Mouse (Mus musculus): ENCODE data around the gene Gdf15.

Gene Gdf15

DNA sequence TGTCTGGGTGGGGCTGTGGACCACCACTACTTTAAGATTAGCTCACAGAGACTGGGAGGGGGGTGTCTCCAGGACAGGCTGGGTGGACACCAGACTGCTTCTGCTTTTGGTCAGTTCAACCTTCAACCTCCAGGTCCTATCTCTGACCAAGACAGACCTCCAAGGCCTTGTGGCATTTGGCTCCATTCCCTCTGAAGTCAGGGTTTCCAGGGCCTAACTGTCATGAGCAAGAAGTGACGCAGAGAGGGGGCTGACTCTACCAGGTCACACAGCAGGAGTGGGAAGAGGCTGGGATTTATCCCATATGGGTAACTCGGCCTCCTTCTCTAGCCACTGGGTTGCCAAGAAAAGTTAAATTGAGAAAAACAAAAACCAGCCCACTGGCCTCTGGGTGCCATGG lies 25.5 kb upstream of the Gdf15 start:
- in situ Hi-C loops (cut with MboI, MseI) = loop anchor here in 1 of 2 experiments (5.0 kb wide), 1 partner anchor 100 kb away; no protein-coding TSS in a partner anchor

GRCm38 (mm10) chr8:70657214-70657613 lies 25.0 kb upstream of the Gdf15 start:
- in situ Hi-C loops (cut with MboI, MseI) = loop anchor here in 1 of 2 experiments (5.0 kb wide), 1 partner anchor 100 kb away; no protein-coding TSS in a partner anchor

DNA sequence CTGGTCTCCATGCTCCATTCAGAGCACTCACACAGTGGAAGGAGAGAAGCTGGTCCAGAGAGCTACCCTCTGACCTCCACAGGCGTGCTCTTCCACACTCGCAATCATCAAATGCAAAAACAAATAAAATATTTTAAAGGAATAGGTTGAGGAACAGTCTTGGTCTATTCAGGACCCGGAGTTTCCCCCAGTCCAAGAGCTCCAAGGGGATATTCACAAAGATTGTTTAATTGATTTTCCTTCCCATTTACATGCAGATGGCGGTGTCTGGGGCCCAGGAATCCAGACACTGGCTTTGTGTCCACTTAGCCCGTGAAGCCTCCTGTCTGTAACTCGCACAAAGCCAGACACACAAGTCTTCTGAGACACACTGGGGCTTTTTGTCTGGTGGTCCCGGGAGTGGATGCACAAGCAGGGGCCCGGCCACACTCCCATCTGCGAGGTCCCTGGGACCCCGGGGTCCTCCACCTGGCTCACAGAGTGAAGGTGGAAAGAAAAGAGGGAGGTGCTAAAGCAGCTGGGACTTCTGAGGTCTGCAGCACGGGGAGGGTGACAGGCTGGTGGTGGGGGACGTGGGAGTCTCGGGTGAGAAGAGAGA lies 24.0 kb upstream of the Gdf15 start:
- in situ Hi-C loops (cut with MboI, MseI) = loop anchor here in 1 of 2 experiments (5.0 kb wide), 1 partner anchor 99 kb away; no protein-coding TSS in a partner anchor

DNA sequence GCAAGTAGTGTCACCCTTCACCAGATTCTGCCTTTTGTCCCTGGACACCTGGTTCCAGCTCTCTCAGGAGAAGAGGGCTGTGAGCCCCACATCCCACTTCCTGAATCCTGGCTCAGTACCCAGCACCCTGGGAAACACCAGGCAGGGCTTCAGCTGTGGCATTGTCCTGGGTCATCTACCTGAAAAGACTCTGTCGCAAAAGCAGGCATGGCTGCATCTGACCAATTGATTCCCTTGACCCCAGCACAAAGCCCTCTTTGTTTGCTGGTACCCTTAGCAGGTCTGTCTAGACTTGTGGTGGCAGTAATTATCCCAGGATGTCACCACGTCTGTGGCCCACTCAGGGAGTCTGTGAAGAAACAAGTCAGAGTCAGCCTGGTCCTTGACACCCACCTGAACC lies 23.2 kb upstream of the Gdf15 start:
- in situ Hi-C loops (cut with MboI, MseI) = loop anchor here in 1 of 2 experiments (5.0 kb wide), 1 partner anchor 98 kb away; no protein-coding TSS in a partner anchor

- in situ Hi-C loops (cut with MboI, MseI) = no loop called here
These were observed 21.9 kb upstream of the Gdf15 start for GRCm38 (mm10) chr8:70654121-70654520.

DNA sequence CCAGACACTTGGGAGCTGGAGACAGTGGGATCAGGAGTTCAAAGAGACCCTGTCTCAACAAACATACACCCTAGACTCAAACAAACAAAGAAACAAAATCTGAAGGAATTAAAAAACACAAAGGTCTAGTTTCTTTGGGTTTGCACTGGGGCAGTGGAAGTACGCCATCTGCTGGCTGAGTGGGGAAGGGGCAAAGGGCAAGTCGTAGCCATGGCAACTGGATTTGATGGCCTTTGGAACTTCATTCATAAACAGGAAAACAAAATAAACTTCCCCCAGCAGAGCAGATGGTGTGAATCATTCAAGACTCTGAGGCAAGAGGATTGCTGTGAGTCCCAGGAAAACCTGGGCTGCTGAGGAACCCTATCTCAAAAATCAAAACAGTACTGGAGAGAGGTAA lies 21.0 kb upstream of the Gdf15 start:
- in situ Hi-C loops (cut with MboI, MseI) = no loop called here

DNA sequence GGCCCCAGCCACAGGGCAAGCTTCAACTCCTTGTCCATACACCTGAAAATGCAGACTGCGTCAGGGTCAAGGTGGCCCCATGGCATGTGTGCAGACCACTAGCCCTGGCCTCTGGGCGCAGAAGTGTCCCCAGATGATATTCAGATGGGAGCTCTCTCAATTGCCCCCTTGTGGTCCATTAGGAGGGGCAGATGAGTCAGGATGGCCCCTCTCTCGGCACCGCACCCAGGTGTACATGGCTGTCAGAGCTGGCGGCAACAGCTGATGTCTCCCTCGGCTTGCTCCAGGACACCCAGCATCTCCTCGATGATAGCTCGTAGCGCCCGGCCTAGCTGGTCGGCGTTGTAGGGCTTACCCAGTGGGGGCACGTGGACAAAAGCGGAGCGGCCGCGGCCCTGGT lies 18.1 kb upstream of the Gdf15 start:
- in situ Hi-C loops (cut with MboI, MseI) = no loop called here

DNA sequence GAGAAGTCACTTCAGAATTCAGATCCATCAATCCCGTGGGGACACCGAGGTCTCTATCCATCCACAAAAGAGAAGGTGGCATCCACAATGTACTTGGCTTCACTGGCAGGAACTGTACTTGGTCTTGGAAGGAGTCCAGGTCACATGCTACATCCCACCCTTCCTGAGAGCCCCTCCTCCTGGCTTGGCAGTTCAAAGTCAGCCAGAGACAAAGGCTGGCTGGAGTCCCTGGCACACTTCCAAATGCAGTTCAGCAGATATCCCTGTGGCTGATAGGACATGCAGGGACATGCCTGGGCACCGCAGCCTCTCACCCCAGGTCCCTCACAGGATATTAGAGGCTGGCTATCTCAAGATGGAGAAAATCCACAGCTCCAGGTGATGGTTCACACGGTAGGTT lies 17.1 kb upstream of the Gdf15 start:
- in situ Hi-C loops (cut with MboI, MseI) = no loop called here

GRCm38 (mm10) chr8:70648921-70649320 lies 16.7 kb upstream of the Gdf15 start:
- in situ Hi-C loops (cut with MboI, MseI) = no loop called here

DNA sequence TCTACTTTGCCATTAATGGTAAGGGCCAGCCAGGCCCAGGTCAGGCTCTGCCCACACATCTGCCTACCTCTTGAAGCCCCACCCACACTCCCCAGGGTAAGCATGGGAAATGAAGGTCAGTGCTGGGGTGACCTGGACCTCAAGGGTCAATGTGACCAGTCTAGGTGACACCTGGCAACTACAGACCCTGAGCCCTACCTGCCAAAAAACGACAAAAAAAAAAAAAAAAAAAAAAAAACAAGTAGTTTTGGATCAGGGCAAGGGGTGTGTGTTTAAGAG lies 15.8 kb upstream of the Gdf15 start:
- in situ Hi-C loops (cut with MboI, MseI) = no loop called here

GRCm38 (mm10) chr8:70647343-70648163 lies 15.3 kb upstream of the Gdf15 start:
- in situ Hi-C loops (cut with MboI, MseI) = no loop called here

DNA sequence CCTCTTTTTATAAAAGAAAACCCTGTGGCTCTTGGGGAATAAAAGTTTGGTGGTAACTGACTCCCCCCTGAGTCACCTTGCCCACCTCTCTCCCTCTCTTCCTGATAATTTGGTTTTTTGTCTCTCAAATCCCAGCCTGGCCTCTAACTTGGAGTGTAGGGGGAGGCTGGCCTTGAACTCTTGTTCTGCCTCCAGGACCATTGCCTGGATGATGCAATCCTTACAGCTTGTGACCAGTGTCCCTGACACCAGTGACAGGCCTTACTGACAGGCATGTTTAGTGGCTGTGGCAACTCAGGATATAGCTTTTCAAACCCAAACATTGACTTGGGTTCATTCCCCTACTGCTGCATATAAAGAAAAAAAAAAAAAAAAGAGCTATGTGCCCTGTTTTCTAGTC lies 14.5 kb upstream of the Gdf15 start:
- in situ Hi-C loops (cut with MboI, MseI) = no loop called here

DNA sequence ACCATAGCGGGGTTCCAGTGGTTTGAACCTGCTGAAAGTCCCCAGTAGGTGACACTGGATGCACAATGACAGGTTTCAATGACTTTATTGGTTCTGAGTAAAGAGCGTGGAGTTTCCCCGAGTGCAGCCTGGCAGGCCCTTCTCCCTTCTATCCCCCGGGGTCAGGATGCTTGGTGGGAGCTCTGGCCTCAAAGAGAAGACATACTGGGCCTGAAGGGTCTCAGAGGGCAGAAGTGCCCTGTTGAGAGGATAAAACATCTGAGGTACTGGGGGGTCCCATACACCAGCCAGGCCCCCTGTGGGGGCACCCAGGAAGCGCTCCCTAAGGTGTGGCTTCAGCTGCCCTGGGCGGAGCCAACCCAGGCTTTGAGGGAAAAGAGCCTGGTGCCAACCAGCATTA lies 14.1 kb upstream of the Gdf15 start:
- in situ Hi-C loops (cut with MboI, MseI) = no loop called here

- in situ Hi-C loops (cut with MboI, MseI) = no loop called here
These were observed 13.4 kb upstream of the Gdf15 start for GRCm38 (mm10) chr8:70645501-70646224.

- in situ Hi-C loops (cut with MboI, MseI) = no loop called here
These were observed 11.8 kb upstream of the Gdf15 start for GRCm38 (mm10) chr8:70644065-70644464.

GRCm38 (mm10) chr8:70643019-70643418 lies 10.8 kb upstream of the Gdf15 start:
- in situ Hi-C loops (cut with MboI, MseI) = no loop called here

DNA sequence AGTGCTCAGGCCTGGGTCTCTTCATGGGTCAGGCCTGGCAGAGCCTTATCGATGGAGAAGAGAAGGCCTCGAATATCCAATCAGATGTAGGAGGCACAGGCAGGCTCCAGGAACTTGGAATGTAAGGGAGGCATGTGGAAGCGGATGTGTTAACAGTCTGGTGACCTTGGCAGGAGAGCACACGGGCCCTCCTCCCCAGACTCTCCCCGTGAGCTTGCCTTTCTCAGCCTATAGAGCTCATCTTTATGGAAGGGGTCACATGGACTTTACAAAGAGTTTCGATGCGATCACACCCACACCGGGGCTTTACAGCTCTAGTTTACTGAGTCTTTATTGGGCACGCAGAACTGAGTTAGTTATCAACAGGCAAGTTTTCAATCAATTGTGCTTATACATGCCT lies 6.5 kb upstream of the Gdf15 start:
- in situ Hi-C loops (cut with MboI, MseI) = no loop called here

DNA sequence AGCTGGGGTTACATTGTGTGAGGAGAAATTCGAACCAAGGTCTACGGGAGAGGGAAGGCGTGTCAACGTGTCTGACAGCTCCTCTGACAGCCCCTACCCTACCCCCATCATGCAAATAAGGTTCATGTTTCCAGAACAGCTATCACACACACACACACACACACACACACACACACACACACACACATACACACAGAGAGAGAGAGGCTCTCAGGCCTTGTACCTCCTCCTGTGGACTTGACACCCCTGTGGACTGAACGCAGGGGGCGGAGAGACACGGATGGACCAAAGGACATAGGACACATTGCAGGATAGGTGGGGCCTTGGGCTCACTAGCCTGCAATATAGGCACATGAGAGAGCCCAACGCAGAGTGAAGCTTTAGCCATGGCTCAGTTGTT lies 4.6 kb upstream of the Gdf15 start:
- in situ Hi-C loops (cut with MboI, MseI) = no loop called here

- in situ Hi-C loops (cut with MboI, MseI) = no loop called here
These were observed 3.3 kb upstream of the Gdf15 start for GRCm38 (mm10) chr8:70635527-70635926.

- in situ Hi-C loops (cut with MboI, MseI) = loop anchor here in 1 of 2 experiments (5.0 kb wide), 1 partner anchor 33 kb away; no protein-coding TSS in a partner anchor
These were observed 1.8 kb upstream of the Gdf15 start for GRCm38 (mm10) chr8:70634066-70634465.

DNA sequence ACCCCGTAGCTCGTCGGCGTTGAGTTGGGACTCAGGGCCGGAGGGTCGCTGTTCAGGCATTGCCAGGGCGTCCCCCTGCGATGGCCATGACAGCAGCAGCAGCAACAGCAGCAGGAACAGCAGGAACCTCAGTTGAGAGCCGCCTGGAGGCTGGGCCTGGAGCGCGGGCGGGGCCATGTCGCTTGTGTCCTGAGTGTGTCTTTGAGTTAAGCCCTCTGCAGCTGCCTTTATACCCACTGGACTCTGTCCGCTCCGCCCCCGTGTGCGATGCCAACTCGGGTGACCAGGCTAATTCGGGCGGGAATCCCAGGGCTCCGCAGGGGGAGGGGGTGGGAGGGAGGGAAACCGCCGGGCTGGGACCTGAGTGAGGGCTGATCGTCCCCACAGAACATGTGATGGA lies 820 bp downstream of the Gdf15 start:
- in situ Hi-C loops (cut with MboI, MseI) = loop anchor here in 1 of 2 experiments (5.0 kb wide), 1 partner anchor 36 kb away; no protein-coding TSS in a partner anchor

Data from T-helper 17 cell (primary cell).